Mouse (Mus musculus): ENCODE measurements around the gene Gramd1b.

Gene Gramd1b

GRCm38 (mm10) chr9:40332326-40332725 is 198.9 kb downstream of the Gramd1b start:
- no peak for DNase-seq

- no peak for DNase-seq
These were observed 199.5 kb downstream of the Gramd1b start for GRCm38 (mm10) chr9:40331411-40332286.

- DNase-seq: peak; percentile 94
These were observed 200.4 kb downstream of the Gramd1b start for GRCm38 (mm10) chr9:40330609-40331382.

GRCm38 (mm10) chr9:40326260-40326915 is 204.8 kb downstream of the Gramd1b start:
- no peak for DNase-seq

GRCm38 (mm10) chr9:40324826-40325225 is 206.4 kb downstream of the Gramd1b start:
- DNase-seq: no peak

- DNase-seq: no peak
These were observed 206.9 kb downstream of the Gramd1b start for GRCm38 (mm10) chr9:40324232-40324792.

GRCm38 (mm10) chr9:40323773-40324172 is 207.4 kb downstream of the Gramd1b start:
- no peak for DNase-seq

GRCm38 (mm10) chr9:40323171-40323570 is 208.0 kb downstream of the Gramd1b start:
- peak; percentile 33 for DNase-seq

- no peak for DNase-seq
These were observed 208.8 kb downstream of the Gramd1b start for GRCm38 (mm10) chr9:40322372-40322771.

- no peak for DNase-seq
These were observed 209.5 kb downstream of the Gramd1b start for GRCm38 (mm10) chr9:40321668-40322003.

- peak; percentile 88 for DNase-seq
These were observed 210.1 kb downstream of the Gramd1b start for GRCm38 (mm10) chr9:40320879-40321667.

GRCm38 (mm10) chr9:40320405-40320804 is 210.8 kb downstream of the Gramd1b start:
- DNase-seq: no peak

GRCm38 (mm10) chr9:40318771-40319170 is 212.4 kb downstream of the Gramd1b start:
- DNase-seq: no peak

GRCm38 (mm10) chr9:40317735-40318134 is 213.4 kb downstream of the Gramd1b start:
- no peak for DNase-seq

- DNase-seq: peak; percentile 33
These were observed 214.1 kb downstream of the Gramd1b start for GRCm38 (mm10) chr9:40316865-40317660.

GRCm38 (mm10) chr9:40311813-40312212 is 219.4 kb downstream of the Gramd1b start:
- DNase-seq: no peak

- no peak for DNase-seq
These were observed 221.3 kb downstream of the Gramd1b start for GRCm38 (mm10) chr9:40309876-40310275.

GRCm38 (mm10) chr9:40307311-40307710 is 223.9 kb downstream of the Gramd1b start:
- no peak for DNase-seq

- DNase-seq: no peak
These were observed 226.9 kb downstream of the Gramd1b start for GRCm38 (mm10) chr9:40304243-40304642.

GRCm38 (mm10) chr9:40302375-40302774 is 228.8 kb downstream of the Gramd1b start:
- no peak for DNase-seq

- no peak for DNase-seq
These were observed 229.7 kb downstream of the Gramd1b start for GRCm38 (mm10) chr9:40301475-40301874.

Measured in kidney, postnatal 10 days (tissue).